Mouse (Mus musculus) forebrain, embryonic 16.5 days (tissue): ENCODE data around the gene Olfr1286. TPM values are rescaled to one million over a fixed set of nuclear protein-coding genes. Genes with fewer than 3 reads are reported as not detected.

Experiments
- ATAC-seq: fragments of 200-750 bp; cut with Nextera tagmentation; 2 replicates; pipeline ENCODE4 v1.8.0; 2017; ENCODE audit warnings: mild to moderate bottlenecking, moderate library complexity
- H3K27ac ChIP-seq: fragments of 300-500 bp; sonication (generic); 2 replicates; pipeline ENCODE4 v1.5.1; 2014; ENCODE audit warnings: low read length, control low read depth
- H3K27me3 ChIP-seq: fragments of 300-500 bp; sonication (generic); replicated peaks from 2 replicates; pipeline ENCODE4 v1.6.1; 2014; ENCODE audit warnings: low read length; ENCODE audit not compliant: control insufficient read depth, insufficient read depth
- H3K36me3 ChIP-seq: fragments of 300-500 bp; sonication (generic); 2 replicates; pipeline ENCODE4 v1.6.1; 2014; ENCODE audit not compliant: control insufficient read depth, insufficient read depth
- H3K4me1 ChIP-seq: fragments of 300-500 bp; sonication (generic); replicated peaks from 2 replicates; pipeline ENCODE4 v1.6.1; 2014; ENCODE audit warnings: low read length; ENCODE audit not compliant: control insufficient read depth, insufficient read depth
- H3K4me2 ChIP-seq: fragments of 300-500 bp; sonication (generic); 2 replicates; pipeline ENCODE4 v1.6.1; 2014; ENCODE audit warnings: mild to moderate bottlenecking, low read length, control low read depth
- H3K4me3 ChIP-seq: fragments of 300-500 bp; sonication (generic); replicated peaks from 2 replicates; pipeline ENCODE4 v1.5.1; 2014; ENCODE audit warnings: mild to moderate bottlenecking, low read length, control low read depth
- H3K9ac ChIP-seq: fragments of 300-500 bp; sonication (generic); replicated peaks from 2 replicates; pipeline ENCODE4 v1.6.1; 2014; ENCODE audit warnings: low read depth, low read length, control low read depth
- H3K9me3 ChIP-seq: fragments of 300-500 bp; sonication (generic); 2 replicates; pipeline ENCODE4 v1.6.1; 2016; ENCODE audit warnings: low read length; ENCODE audit not compliant: control insufficient read depth
- WGBS: fragments of 180-500 bp; shearing (Covaris S2); extraction: QIAGEN DNeasy Blood & Tissue Kit; methylation state at CpG from one replicate; pipeline ENCODE4 v1.1.7; 2014; 5-methylcytosine and 5-hydroxymethylcytosine counted together
- polyA plus RNA-seq: library from polyadenylated mRNA; unstranded; fragments of >200 nt; fragmentation: Nextera tagmentation; extraction: Ambion mirVana; gene quantifications from 2 replicates; pipeline ENCODE4 v1.2.1, GENCODE M21; 2015

Olfr1286 gene
- polyA plus RNA-seq, result not detected in 2 replicates

GRCm38 (mm10) chr2:111422931-111423330 is at the start of gene Olfr1286:
TSS of gene Olfr1286 (minus strand) at chr2:111423115.
- 67% methylated on average over 1 of the region's 1 CpGs for WGBS
- Histone ChIP-seq H3K27me3 (no peaks in the 10 kb centered on the region), H3K36me3 (no peaks in the 10 kb centered on the region), H3K4me3 (no peak within 1 kb of the TSS), H3K27ac (no peak within 1 kb of the TSS), H3K9me3 (no peaks in the 10 kb centered on the region), H3K4me1 (no peaks in the 10 kb centered on the region), H3K4me2 (no peak within 1 kb of the TSS), H3K9ac (no peak within 1 kb of the TSS)
- no peak for ATAC-seq

- H3K4me1 ChIP-seq, result no peaks in the 10 kb centered on the region
- H3K36me3 ChIP-seq, result no peaks in the 10 kb centered on the region
- no peak for ATAC-seq
- H3K4me3 ChIP-seq, result no peak within 1 kb of the TSS
- 80% methylated on average over 1 of the region's 1 CpGs for WGBS
- H3K27ac ChIP-seq, result no peak within 1 kb of the TSS
- no peaks in the 10 kb centered on the region for H3K27me3 ChIP-seq
- no peak within 1 kb of the TSS for H3K4me2 ChIP-seq
- H3K9me3 ChIP-seq, result no peaks in the 10 kb centered on the region
- no peak within 1 kb of the TSS for H3K9ac ChIP-seq
These were observed 25.9 kb upstream of the Olfr1286 start, which contains the start of gene Olfr1287 for GRCm38 (mm10) chr2:111448842-111449241. TSS of gene Olfr1287 (plus strand) at chr2:111449142.

GRCm38 (mm10) chr2:111375222-111375621 is 47.7 kb downstream of the Olfr1286 start, which contains the start of gene Olfr1284:
TSS of gene Olfr1284 (plus strand) at chr2:111375522.
- Histone ChIP-seq H3K36me3 (no peaks in the 10 kb centered on the region), H3K27ac (no peak within 1 kb of the TSS), H3K4me1 (no peaks in the 10 kb centered on the region), H3K27me3 (no peaks in the 10 kb centered on the region), H3K9me3 (no peaks in the 10 kb centered on the region), H3K4me3 (no peak within 1 kb of the TSS), H3K4me2 (no peak within 1 kb of the TSS), H3K9ac (no peak within 1 kb of the TSS)
- no peak for ATAC-seq
- WGBS, result 83% methylated on average over 1 of the region's 1 CpGs

Other genes starting within 250 kb of the Olfr1286 start
- gene 4930430A15Rik, start 193.5 kb downstream of the Olfr1286 start, polyA plus RNA-seq, result not detected in 2 replicates
- gene Olfr1275, start 187.8 kb downstream of the Olfr1286 start, polyA plus RNA-seq, result not detected in 2 replicates
- not detected in 2 replicates for gene Olfr1276, start 168.6 kb downstream of the Olfr1286 start, polyA plus RNA-seq
- not detected in 2 replicates for gene Olfr1277, start 149.0 kb downstream of the Olfr1286 start, polyA plus RNA-seq
- not detected in 2 replicates for gene Olfr1278, start 133.0 kb downstream of the Olfr1286 start, polyA plus RNA-seq
- gene Olfr1279, start 122.5 kb downstream of the Olfr1286 start, polyA plus RNA-seq, result not detected in 2 replicates
- not detected in 2 replicates for gene Olfr1280, start 109.1 kb downstream of the Olfr1286 start, polyA plus RNA-seq
- not detected in 2 replicates for gene Olfr1281, start 96.6 kb downstream of the Olfr1286 start, polyA plus RNA-seq
- not detected in 2 replicates for gene Olfr1282, start 87.0 kb downstream of the Olfr1286 start, polyA plus RNA-seq
- not detected in 2 replicates for gene Olfr1283, start 56.3 kb downstream of the Olfr1286 start, polyA plus RNA-seq
- gene Olfr1284, start 47.6 kb downstream of the Olfr1286 start, polyA plus RNA-seq, result not detected in 2 replicates
- gene Olfr1287, start 26.0 kb upstream of the Olfr1286 start, polyA plus RNA-seq, result not detected in 2 replicates
- not detected in 2 replicates for gene Olfr1288, start 51.0 kb upstream of the Olfr1286 start, polyA plus RNA-seq
- gene Olfr1289, start 57.7 kb upstream of the Olfr1286 start, polyA plus RNA-seq, result not detected in 2 replicates
- gene Olfr1290, start 70.7 kb upstream of the Olfr1286 start, polyA plus RNA-seq, result not detected in 2 replicates
- not detected in 2 replicates for gene Olfr1291-ps1, start 74.1 kb upstream of the Olfr1286 start, polyA plus RNA-seq
- not detected in 2 replicates for gene Olfr1293-ps, start 102.1 kb upstream of the Olfr1286 start, polyA plus RNA-seq
- gene Olfr1294, start 117.2 kb upstream of the Olfr1286 start, polyA plus RNA-seq, result not detected in 2 replicates
- gene Olfr1295, start 146.6 kb upstream of the Olfr1286 start, polyA plus RNA-seq, result not detected in 2 replicates
- not detected in 2 replicates for gene Olfr1297, start 203.4 kb upstream of the Olfr1286 start, polyA plus RNA-seq
- gene Olfr1298, start 226.1 kb upstream of the Olfr1286 start, polyA plus RNA-seq, result not detected in 2 replicates
- gene Olfr1299, start 238.3 kb upstream of the Olfr1286 start, polyA plus RNA-seq, result not detected in 2 replicates